Mouse (Mus musculus) skeletal muscle tissue, adult 2 months (tissue): ENCODE measurements around the gene Coq3.
A peak's percentile ranks its signal among the peaks of the same experiment; 100 is the strongest.

Experiments used
- DNase-seq: peaks from one replicate; pipeline ENCODE4 v3.0.0-alpha.2; 2012; ENCODE audit warnings: low read depth, low spot score

The Coq3 gene

GRCm38 (mm10) chr4:21879565-21880220, at the start of gene Coq3:
TSS of gene Coq3 (plus strand) at chr4:21879673.
- peak; percentile 40 for DNase-seq

GRCm38 (mm10) chr4:21832844-21833243, 46.6 kb upstream of the Coq3 start:
- DNase-seq, result no peak

- peak; percentile 96 for DNase-seq
Measured at GRCm38 (mm10) chr4:21847481-21848286, 31.8 kb upstream of the Coq3 start, which contains the start of gene Pnisr. TSS of gene Pnisr (plus strand) at chr4:21847583.

- peak; percentile 85 for DNase-seq
Measured at GRCm38 (mm10) chr4:21848287-21848630, 31.2 kb upstream of the Coq3 start.

- DNase-seq, result no peak
Measured at GRCm38 (mm10) chr4:21857481-21857880, 22.0 kb upstream of the Coq3 start.

- no peak for DNase-seq
Measured at GRCm38 (mm10) chr4:21865226-21865625, 14.2 kb upstream of the Coq3 start.

GRCm38 (mm10) chr4:21878776-21879175, 697 bp upstream of the Coq3 start:
- no peak for DNase-seq

GRCm38 (mm10) chr4:21882806-21883205, 3.3 kb downstream of the Coq3 start:
- DNase-seq, result no peak

GRCm38 (mm10) chr4:21885831-21886230, 6.4 kb downstream of the Coq3 start:
- DNase-seq, result no peak

GRCm38 (mm10) chr4:21930971-21931771, 51.7 kb downstream of the Coq3 start, which contains the start of gene Faxc:
TSS of gene Faxc (plus strand) at chr4:21931329.
- no peak for DNase-seq

GRCm38 (mm10) chr4:21931772-21932630, 52.5 kb downstream of the Coq3 start:
- DNase-seq, result no peak

- no peak for DNase-seq
Measured at GRCm38 (mm10) chr4:21935378-21935777, 55.9 kb downstream of the Coq3 start.

- no peak for DNase-seq
Measured at GRCm38 (mm10) chr4:21936424-21936823, 57.0 kb downstream of the Coq3 start.

GRCm38 (mm10) chr4:21937890-21938289, 58.4 kb downstream of the Coq3 start:
- no peak for DNase-seq

GRCm38 (mm10) chr4:21944672-21945071, 65.2 kb downstream of the Coq3 start:
- no peak for DNase-seq

GRCm38 (mm10) chr4:21951444-21951843, 72.0 kb downstream of the Coq3 start:
- no peak for DNase-seq

GRCm38 (mm10) chr4:21952255-21952654, 72.8 kb downstream of the Coq3 start:
- DNase-seq, result no peak

- DNase-seq, result peak; percentile 7
Measured at GRCm38 (mm10) chr4:21957570-21958321, 78.3 kb downstream of the Coq3 start.
